Mouse (Mus musculus): Measurements from ENCODE around the gene Lrig2. TPM values are rescaled to one million over a fixed set of nuclear protein-coding genes. Genes with fewer than 3 reads are reported as not detected.
"Not testable (repeated sequence)": the region's sequence is repeated elsewhere in the genome, so short reads cannot be mapped to it uniquely, and the experiment has no call there.

The Lrig2 gene
- polyA plus RNA-seq, 1 experiment, result 4.8 TPM

DNA sequence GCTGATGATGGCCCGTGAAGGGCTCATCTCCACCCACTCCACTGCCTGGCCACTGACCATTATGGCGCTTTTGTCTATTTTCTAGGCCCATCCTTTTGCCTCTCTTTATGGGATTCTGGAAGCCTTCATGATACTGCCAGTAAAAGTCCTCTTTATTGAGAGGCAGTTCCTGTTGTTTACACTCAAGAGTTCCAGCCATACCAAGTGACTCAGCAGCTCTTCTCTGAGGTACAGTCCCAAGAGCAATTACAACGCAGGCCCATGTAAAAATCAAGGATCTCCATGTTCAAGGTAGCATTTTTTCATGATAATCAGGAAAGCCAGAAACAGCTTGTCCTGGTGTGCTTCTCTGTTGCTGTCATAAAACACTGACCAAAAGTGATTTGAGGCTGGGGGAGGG is 75.8 kb downstream of the Lrig2 start:
- H3K4me3 ChIP-seq, result no peak overlapping the region
- no peaks in the 10 kb centered on the region for H3K79me2 ChIP-seq (ENCODE audit: control insufficient read depth, insufficient read depth)
- H3K36me3 ChIP-seq (ENCODE audit: control insufficient read depth, insufficient read depth), result no peaks in the 10 kb centered on the region
- no peak overlapping the region for H3K4me2 ChIP-seq (ENCODE audit: low read depth)
- H3K27me3 ChIP-seq (ENCODE audit: control insufficient read depth, insufficient read depth, insufficient read length), result no peaks in the 10 kb centered on the region
- H3ac ChIP-seq (ENCODE audit: control insufficient read depth, insufficient read length), result no peak overlapping the region
- TF ChIP-seq SRF (IDR thresholded peaks at IDR 0.05; ENCODE audit: control insufficient read depth, insufficient read length, low read depth) (no peak), USF1 (IDR thresholded peaks at IDR 0.05; ENCODE audit: low read depth) (no peak), CEBPB (IDR thresholded peaks at IDR 0.05; ENCODE audit: insufficient read depth, poor library complexity, severe bottlenecking) (no peak)

DNA sequence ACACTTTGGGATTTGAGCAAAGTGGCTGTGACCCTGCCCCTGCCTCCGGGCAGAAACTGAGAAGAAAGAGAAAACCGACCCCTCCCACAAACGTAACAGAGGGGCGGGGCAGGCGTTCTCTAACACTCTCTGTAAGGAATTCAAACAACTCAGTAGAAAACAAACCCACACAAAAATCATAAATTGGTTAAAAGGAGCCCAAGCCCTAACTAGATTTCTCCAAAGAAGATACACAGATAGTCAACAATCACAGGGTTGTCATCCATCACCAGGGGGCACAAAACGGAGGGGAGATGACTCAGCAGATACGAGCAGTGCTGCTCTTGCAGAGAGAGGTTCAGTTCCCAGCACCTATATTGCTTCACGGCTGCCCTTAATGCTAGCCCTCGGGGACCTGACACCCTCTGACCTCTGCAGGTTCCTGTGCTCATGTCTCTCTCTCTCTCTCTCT is 77.4 kb downstream of the Lrig2 start:
- TF ChIP-seq MYOD1 (IDR thresholded peaks at IDR 0.05; ENCODE audit: control insufficient read depth in 1 of 3, insufficient read length in 2 of 3, low read depth in 2 of 3) (no peak), MYOG (IDR thresholded peaks at IDR 0.05; ENCODE audit: control insufficient read depth in 1 of 3, insufficient read depth in 1 of 3, insufficient read length in 2 of 3, low read depth in 2 of 3) (no peak), CEBPB (IDR thresholded peaks at IDR 0.05; ENCODE audit: insufficient read depth, poor library complexity, severe bottlenecking) (no peak), TCF3 (IDR thresholded peaks at IDR 0.05; ENCODE audit: insufficient read length, low read depth) (no peak), POLR2A (IDR thresholded peaks at IDR 0.05; ENCODE audit: insufficient read length, low read depth) (no peak), TCF12 (IDR thresholded peaks at IDR 0.05; ENCODE audit: insufficient read depth, poor library complexity, severe bottlenecking) (no peak), REST (IDR thresholded peaks at IDR 0.05; ENCODE audit: insufficient read depth, insufficient read length) (no peak), E2F4 (IDR thresholded peaks at IDR 0.05; ENCODE audit: insufficient read depth) (no peak), USF1 (IDR thresholded peaks at IDR 0.05; ENCODE audit: low read depth) (no peak), MAX (IDR thresholded peaks at IDR 0.05; ENCODE audit: low read depth) (no peak), POLR2AphosphoS2 (IDR thresholded peaks at IDR 0.05; ENCODE audit: insufficient read length, low read depth) (no peak), SRF (IDR thresholded peaks at IDR 0.05; ENCODE audit: control insufficient read depth, insufficient read length, low read depth) (no peak)
- H3K36me3 ChIP-seq (ENCODE audit: control insufficient read depth, insufficient read depth), result no peaks in the 10 kb centered on the region
- no peak overlapping the region for H3K4me2 ChIP-seq (ENCODE audit: low read depth)
- H3K79me2 ChIP-seq (ENCODE audit: control insufficient read depth, insufficient read depth), result no peaks in the 10 kb centered on the region
- H3K27me3 ChIP-seq (ENCODE audit: control insufficient read depth, insufficient read depth, insufficient read length), result no peaks in the 10 kb centered on the region
- no peak overlapping the region for H3K4me3 ChIP-seq
- no peak overlapping the region for H3ac ChIP-seq (ENCODE audit: control insufficient read depth, insufficient read length)

DNA sequence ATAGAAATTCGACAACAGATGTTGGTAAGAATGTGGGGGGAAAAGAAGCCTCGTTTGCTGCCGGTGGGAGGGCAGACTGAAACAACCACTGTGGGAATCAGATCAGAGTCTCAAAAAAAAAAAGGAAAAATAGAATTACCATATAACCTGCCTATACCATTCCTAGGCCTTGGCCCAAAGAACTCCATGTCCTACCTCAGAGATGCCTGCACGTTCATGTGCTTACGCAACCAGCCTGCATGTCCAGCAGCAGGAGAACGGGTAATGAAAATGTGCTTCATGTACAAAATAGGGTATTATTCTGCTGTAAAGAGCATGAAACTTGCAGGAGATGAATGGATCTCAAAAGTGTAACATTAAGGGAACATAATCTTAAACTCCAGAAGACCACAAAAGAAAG is 79.1 kb downstream of the Lrig2 start:
- Histone ChIP-seq H3K79me2 (ENCODE audit: control insufficient read depth, insufficient read depth) (no peaks in the 10 kb centered on the region), H3K4me2 (ENCODE audit: low read depth) (no peak overlapping the region), H3ac (ENCODE audit: control insufficient read depth, insufficient read length) (no peak overlapping the region), H3K27me3 (ENCODE audit: control insufficient read depth, insufficient read depth, insufficient read length) (no peaks in the 10 kb centered on the region), H3K4me3 (no peak overlapping the region), H3K36me3 (ENCODE audit: control insufficient read depth, insufficient read depth) (no peaks in the 10 kb centered on the region)
- TF ChIP-seq USF1 (IDR thresholded peaks at IDR 0.05; ENCODE audit: low read depth) (no peak), MYOG (IDR thresholded peaks at IDR 0.05; ENCODE audit: control insufficient read depth in 1 of 3, insufficient read depth in 1 of 3, insufficient read length in 2 of 3, low read depth in 2 of 3) (no peak)

DNA sequence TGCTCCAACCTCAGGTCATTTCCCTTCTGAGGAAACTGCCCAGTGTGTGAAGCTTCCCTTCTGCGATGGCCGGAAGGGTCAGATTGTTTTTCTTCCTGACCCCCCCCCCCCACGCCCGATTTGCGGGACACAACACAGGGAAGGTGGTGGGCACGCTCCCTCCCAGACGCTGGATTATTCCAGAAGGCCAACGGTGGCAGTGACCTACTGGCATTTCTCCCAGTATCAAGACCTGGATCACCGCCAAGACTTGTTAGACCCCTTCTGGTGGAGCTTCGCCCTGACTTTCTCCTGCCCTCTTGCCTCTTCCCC is 79.9 kb downstream of the Lrig2 start:
- H3K4me2 ChIP-seq (ENCODE audit: low read depth), result no peak overlapping the region
- no peak overlapping the region for H3K4me3 ChIP-seq
- TF ChIP-seq MYOD1 (IDR thresholded peaks at IDR 0.05; ENCODE audit: control insufficient read depth in 1 of 3, insufficient read length in 2 of 3, low read depth in 2 of 3) (no peak), MAX (IDR thresholded peaks at IDR 0.05; ENCODE audit: low read depth) (no peak), TCF3 (IDR thresholded peaks at IDR 0.05; ENCODE audit: insufficient read length, low read depth) (no peak), SRF (IDR thresholded peaks at IDR 0.05; ENCODE audit: control insufficient read depth, insufficient read length, low read depth) (no peak), POLR2AphosphoS2 (IDR thresholded peaks at IDR 0.05; ENCODE audit: insufficient read length, low read depth) (no peak), POLR2A (IDR thresholded peaks at IDR 0.05; ENCODE audit: insufficient read length, low read depth) (no peak), CEBPB (IDR thresholded peaks at IDR 0.05; ENCODE audit: insufficient read depth, poor library complexity, severe bottlenecking) (no peak), MYOG (IDR thresholded peaks at IDR 0.05; ENCODE audit: control insufficient read depth in 1 of 3, insufficient read depth in 1 of 3, insufficient read length in 2 of 3, low read depth in 2 of 3) (no peak), REST (IDR thresholded peaks at IDR 0.05; ENCODE audit: insufficient read depth, insufficient read length) (no peak)
- no peak overlapping the region for H3ac ChIP-seq (ENCODE audit: control insufficient read depth, insufficient read length)
- no peaks in the 10 kb centered on the region for H3K36me3 ChIP-seq (ENCODE audit: control insufficient read depth, insufficient read depth)
- no peaks in the 10 kb centered on the region for H3K79me2 ChIP-seq (ENCODE audit: control insufficient read depth, insufficient read depth)
- H3K27me3 ChIP-seq (ENCODE audit: control insufficient read depth, insufficient read depth, insufficient read length), result no peaks in the 10 kb centered on the region

DNA sequence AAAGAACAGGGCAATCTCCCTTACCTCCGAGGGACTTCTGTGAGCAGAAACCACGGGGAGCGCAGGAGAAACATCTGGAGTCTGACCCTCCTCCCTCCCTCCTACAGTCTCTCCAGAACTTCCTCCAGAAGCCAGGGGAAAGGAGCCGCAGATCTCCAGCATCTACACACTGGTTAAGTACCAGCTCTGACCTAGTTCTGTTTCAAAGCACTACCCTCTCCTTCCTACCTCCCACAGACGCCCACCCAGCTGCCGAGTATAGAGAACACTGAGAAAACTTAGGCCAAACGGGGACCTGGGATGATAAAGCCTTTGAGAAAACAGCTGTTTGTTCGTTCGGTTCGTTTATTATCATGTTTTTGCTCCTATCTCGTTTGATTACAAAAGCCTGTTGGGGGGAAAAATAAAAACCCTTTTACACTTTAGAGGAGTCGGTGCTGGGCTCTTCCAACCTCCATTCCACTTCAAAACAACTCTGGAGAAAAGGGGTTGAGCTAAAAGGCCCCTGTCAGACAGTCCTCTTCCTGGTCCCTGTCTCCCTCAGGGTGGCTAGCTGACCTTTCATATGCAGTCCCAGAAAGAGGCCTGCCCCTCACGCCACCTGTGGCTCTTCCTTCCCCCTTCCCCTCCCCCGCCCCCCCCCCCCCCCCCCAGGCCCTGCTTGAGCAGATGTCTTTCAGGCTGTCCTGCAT is 80.4 kb downstream of the Lrig2 start:
- Histone ChIP-seq H3K4me3 (no peak overlapping the region), H3K27me3 (ENCODE audit: control insufficient read depth, insufficient read depth, insufficient read length) (no peaks in the 10 kb centered on the region), H3ac (ENCODE audit: control insufficient read depth, insufficient read length) (no peak overlapping the region), H3K36me3 (ENCODE audit: control insufficient read depth, insufficient read depth) (no peaks in the 10 kb centered on the region), H3K79me2 (ENCODE audit: control insufficient read depth, insufficient read depth) (no peaks in the 10 kb centered on the region), H3K4me2 (ENCODE audit: low read depth) (no peak overlapping the region)
- TF ChIP-seq MAX (IDR thresholded peaks at IDR 0.05; ENCODE audit: low read depth) (no peak), TCF3 (IDR thresholded peaks at IDR 0.05; ENCODE audit: insufficient read length, low read depth) (no peak), MYOG (IDR thresholded peaks at IDR 0.05; ENCODE audit: control insufficient read depth in 1 of 3, insufficient read depth in 1 of 3, insufficient read length in 2 of 3, low read depth in 2 of 3) (no peak), E2F4 (IDR thresholded peaks at IDR 0.05; ENCODE audit: insufficient read depth) (no peak), TCF12 (IDR thresholded peaks at IDR 0.05; ENCODE audit: insufficient read depth, poor library complexity, severe bottlenecking) (no peak), CEBPB (IDR thresholded peaks at IDR 0.05; ENCODE audit: insufficient read depth, poor library complexity, severe bottlenecking) (no peak), USF1 (IDR thresholded peaks at IDR 0.05; ENCODE audit: low read depth) (no peak), SRF (IDR thresholded peaks at IDR 0.05; ENCODE audit: control insufficient read depth, insufficient read length, low read depth) (no peak), POLR2A (IDR thresholded peaks at IDR 0.05; ENCODE audit: insufficient read length, low read depth) (no peak), MYOD1 (IDR thresholded peaks at IDR 0.05; ENCODE audit: control insufficient read depth in 1 of 3, insufficient read length in 2 of 3, low read depth in 2 of 3) (no peak), POLR2AphosphoS2 (IDR thresholded peaks at IDR 0.05; ENCODE audit: insufficient read length, low read depth) (no peak), REST (IDR thresholded peaks at IDR 0.05; ENCODE audit: insufficient read depth, insufficient read length) (no peak)

DNA sequence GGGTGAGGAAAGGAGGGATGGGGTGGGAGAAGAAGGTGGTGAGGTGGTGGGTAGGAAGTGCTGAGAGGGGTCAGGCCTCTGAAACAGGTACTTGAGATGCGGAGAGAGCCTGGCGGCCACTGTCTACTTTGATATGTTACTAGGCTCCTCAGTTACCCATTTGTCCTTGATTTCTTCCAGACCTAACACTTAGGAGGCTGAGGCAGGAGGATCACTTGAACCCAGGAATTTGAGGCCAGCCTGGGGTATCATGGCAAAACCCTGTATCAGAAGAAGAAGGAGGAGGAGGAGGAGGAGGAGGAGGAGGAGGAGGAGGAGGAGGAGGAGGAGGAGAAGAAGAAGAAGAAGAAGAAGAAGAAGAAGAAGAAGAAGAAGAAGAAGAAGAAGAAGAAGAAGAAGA is 84.4 kb downstream of the Lrig2 start:
- H3K4me2 ChIP-seq (ENCODE audit: low read depth); H3K4me3 ChIP-seq; H3K79me2 ChIP-seq (ENCODE audit: control insufficient read depth, insufficient read depth): not testable (repeated sequence)

More for the DNA sequence above, 84.4 kb downstream of the Lrig2 start:
- not testable (repeated sequence) for H3K36me3 ChIP-seq (ENCODE audit: control insufficient read depth, insufficient read depth); H3ac ChIP-seq (ENCODE audit: control insufficient read depth, insufficient read length); H3K27me3 ChIP-seq (ENCODE audit: control insufficient read depth, insufficient read depth, insufficient read length)

All from myocyte (in vitro differentiated cells).